Mouse (Mus musculus) MEL (cell line): Measurements from ENCODE around the gene Tsen2. TPM values are rescaled to one million over a fixed set of nuclear protein-coding genes. Genes with fewer than 3 reads are reported as not detected.

Experiments used
- DNase-seq: peaks from one replicate; pipeline ENCODE4 v3.0.0; 2011; ENCODE audit warnings: low read depth, low spot score
- H3K27ac ChIP-seq: 2 replicates; pipeline ENCODE4 v1.5.1; 2012; ENCODE audit warnings: low read depth, mild to moderate bottlenecking, control low read depth, low read length, moderate library complexity; ENCODE audit not compliant: control insufficient read depth
- H3K27me3 ChIP-seq, 2 experiments: fragments of 150-350 bp in 1 of 2; sonication (generic) in 1 of 2; 2 replicates each; pipeline ENCODE4 v1.6.1; 2012; ENCODE audit warnings: low read length in 2 of 2, mild to moderate bottlenecking in 2 of 2, improper control_type of control experiment in 1 of 2, moderate library complexity in 1 of 2; ENCODE audit not compliant: insufficient read depth in 2 of 2, control insufficient read depth in 1 of 2
- H3K36me3 ChIP-seq, 2 experiments: 2 replicates each; pipeline ENCODE4 v1.6.1; 2012 to 2014; ENCODE audit warnings: low read length in 2 of 2, improper control_type of control experiment in 1 of 2, inconsistent platforms in 1 of 2, mild to moderate bottlenecking in 1 of 2; ENCODE audit not compliant: insufficient read depth in 2 of 2, control insufficient read depth in 1 of 2
- H3K4me1 ChIP-seq, 2 experiments: fragments of 150-350 bp in 1 of 2; sonication (generic) in 1 of 2; 2 replicates each; pipeline ENCODE4 v1.6.1; 2012; ENCODE audit warnings: low read length in 2 of 2, improper control_type of control experiment in 1 of 2, mild to moderate bottlenecking in 1 of 2; ENCODE audit not compliant: insufficient read depth in 2 of 2, control insufficient read depth in 1 of 2
- H3K4me3 ChIP-seq, 2 experiments: fragments of 150-350 bp in 1 of 2; sonication (generic) in 1 of 2; 2 replicates each; pipeline ENCODE4 v1.5.1; 2012; ENCODE audit warnings: low read depth in 2 of 2, low read length in 2 of 2, mild to moderate bottlenecking in 2 of 2, moderate library complexity in 2 of 2, control low read depth in 1 of 2, improper control_type of control experiment in 1 of 2; ENCODE audit not compliant: control insufficient read depth in 1 of 2, insufficient read depth in 1 of 2
- H3K79me2 ChIP-seq: 2 replicates; pipeline ENCODE4 v1.6.1; 2012; ENCODE audit warnings: mild to moderate bottlenecking, low read length, moderate library complexity; ENCODE audit not compliant: control insufficient read depth, poor library complexity, insufficient read depth
- H3K9ac ChIP-seq: 2 replicates; pipeline ENCODE4 v1.6.1; 2012; ENCODE audit warnings: low read depth, mild to moderate bottlenecking, control low read depth, low read length, moderate library complexity; ENCODE audit not compliant: control insufficient read depth, poor library complexity, severe bottlenecking
- H3K9me3 ChIP-seq: fragments of 150-350 bp; sonication (generic); replicated peaks from 2 replicates; pipeline ENCODE4 v1.6.1; 2012; ENCODE audit warnings: mild to moderate bottlenecking, low read length, improper control_type of control experiment, moderate library complexity; ENCODE audit not compliant: insufficient read depth
- CHD2 ChIP-seq: IDR thresholded peaks from 2 replicates; pipeline ENCODE4 v1.6.1; 2011; ENCODE audit warnings: low read length, improper control_type of control experiment
- CTCF ChIP-seq, 3 experiments: IDR thresholded peaks in 2 of 3; conservative IDR thresholded peaks in 1 of 3; 2 replicates each; pipeline ENCODE4 v1.5.1; 2011 to 2012; ENCODE audit warnings: low read length in 3 of 3, low read depth in 2 of 3, mild to moderate bottlenecking in 2 of 3, improper control_type of control experiment in 1 of 3, inconsistent platforms in 1 of 3, mixed read lengths in 1 of 3, moderate library complexity in 1 of 3; ENCODE audit not compliant: control insufficient read depth in 1 of 3, insufficient read depth in 1 of 3, poor library complexity in 1 of 3, severe bottlenecking in 1 of 3
- ELF1 ChIP-seq: IDR thresholded peaks from 2 replicates; pipeline ENCODE4 v1.6.1; 2014; ENCODE audit warnings: low read depth, mild to moderate bottlenecking, inconsistent platforms, low read length, improper control_type of control experiment, moderate library complexity
- EP300 ChIP-seq, 2 experiments: IDR thresholded peaks; 2 replicates each; pipeline ENCODE4 v1.6.1; 2011; ENCODE audit warnings: improper control_type of control experiment in 2 of 2, low read length in 2 of 2, low read depth in 1 of 2, mild to moderate bottlenecking in 1 of 2
- ETS1 ChIP-seq: IDR thresholded peaks from 2 replicates; pipeline ENCODE4 v1.6.1; 2012; ENCODE audit warnings: low read depth, mild to moderate bottlenecking, inconsistent platforms, low read length, improper control_type of control experiment, moderate library complexity
- GATA1 ChIP-seq: IDR thresholded peaks from 2 replicates; pipeline ENCODE4 v1.6.1; 2011; ENCODE audit warnings: low read depth, low read length, improper control_type of control experiment
- HCFC1 ChIP-seq: IDR thresholded peaks from 2 replicates; pipeline ENCODE4 v1.6.1; 2012; ENCODE audit warnings: low read depth, mild to moderate bottlenecking, inconsistent platforms, low read length, improper control_type of control experiment, moderate library complexity
- JUND ChIP-seq: IDR thresholded peaks from 2 replicates; pipeline ENCODE4 v1.6.1; 2011; ENCODE audit warnings: low read depth, mild to moderate bottlenecking, improper control_type of control experiment, low read length
- KAT2A ChIP-seq: conservative IDR thresholded peaks from 2 replicates; pipeline ENCODE4 v1.6.1; 2012; ENCODE audit warnings: low read depth, low read length, improper control_type of control experiment, inconsistent platforms
- MAFK ChIP-seq: IDR thresholded peaks from 2 replicates; pipeline ENCODE4 v1.6.1; 2011; ENCODE audit warnings: low read depth, mild to moderate bottlenecking, low read length, improper control_type of control experiment, borderline replicate concordance
- MAZ ChIP-seq: IDR thresholded peaks from 2 replicates; pipeline ENCODE4 v1.6.1; 2012; ENCODE audit warnings: low read depth, mild to moderate bottlenecking, inconsistent platforms, low read length, improper control_type of control experiment
- MEF2A ChIP-seq: IDR thresholded peaks from 2 replicates; pipeline ENCODE4 v1.6.1; 2014; ENCODE audit warnings: low read depth, mild to moderate bottlenecking, inconsistent platforms, low read length, improper control_type of control experiment; ENCODE audit not compliant: poor library complexity, insufficient replicate concordance, severe bottlenecking; ENCODE audit errors: extremely low read depth
- MXI1 ChIP-seq: IDR thresholded peaks from 2 replicates; pipeline ENCODE4 v1.6.1; 2011; ENCODE audit warnings: mild to moderate bottlenecking, low read depth, low read length, improper control_type of control experiment
- MYB ChIP-seq: IDR thresholded peaks from 2 replicates; pipeline ENCODE4 v1.6.1; 2011; ENCODE audit warnings: mild to moderate bottlenecking, low read depth, low read length, improper control_type of control experiment
- NELFE ChIP-seq: IDR thresholded peaks from 2 replicates; pipeline ENCODE4 v1.6.1; 2011; ENCODE audit warnings: low read depth, low read length, improper control_type of control experiment
- NRF1 ChIP-seq: IDR thresholded peaks from 2 replicates; pipeline ENCODE4 v1.6.1; 2014; ENCODE audit warnings: low read depth, mild to moderate bottlenecking, inconsistent platforms, low read length, improper control_type of control experiment, moderate library complexity; ENCODE audit not compliant: poor library complexity, insufficient read depth, severe bottlenecking
- POLR2AphosphoS2 ChIP-seq: IDR thresholded peaks from 2 replicates; pipeline ENCODE4 v1.6.1; 2011; ENCODE audit warnings: low read length, improper control_type of control experiment
- POLR2AphosphoS5 ChIP-seq: IDR thresholded peaks from 2 replicates; pipeline ENCODE4 v1.6.1; 2012; ENCODE audit warnings: low read depth, borderline replicate concordance, mild to moderate bottlenecking, inconsistent platforms, low read length, moderate library complexity, mixed read lengths
- RAD21 ChIP-seq: IDR thresholded peaks from 2 replicates; pipeline ENCODE4 v1.6.1; 2011; ENCODE audit warnings: mild to moderate bottlenecking, low read depth, low read length, improper control_type of control experiment
- RCOR1 ChIP-seq: IDR thresholded peaks from 2 replicates; pipeline ENCODE4 v1.6.1; 2012; ENCODE audit warnings: low read depth, mild to moderate bottlenecking, inconsistent platforms, low read length, improper control_type of control experiment
- SIN3A ChIP-seq: IDR thresholded peaks from 2 replicates; pipeline ENCODE4 v1.6.1; 2012; ENCODE audit warnings: low read length, improper control_type of control experiment, inconsistent platforms
- SMC3 ChIP-seq: IDR thresholded peaks from 2 replicates; pipeline ENCODE4 v1.6.1; 2011; ENCODE audit warnings: low read depth, low read length, improper control_type of control experiment
- TAL1 ChIP-seq: IDR thresholded peaks from 2 replicates; pipeline ENCODE4 v1.6.1; 2012; ENCODE audit warnings: mild to moderate bottlenecking, inconsistent platforms, low read length, moderate library complexity, mixed read lengths
- TBP ChIP-seq: IDR thresholded peaks from 2 replicates; pipeline ENCODE4 v1.8.0; 2011; ENCODE audit warnings: low read depth, low read length, improper control_type of control experiment
- TCF12 ChIP-seq: IDR thresholded peaks from 2 replicates; pipeline ENCODE4 v1.6.1; 2014; ENCODE audit warnings: low read depth, mild to moderate bottlenecking, inconsistent platforms, low read length, improper control_type of control experiment, moderate library complexity
- UBTF ChIP-seq: IDR thresholded peaks from 2 replicates; pipeline ENCODE4 v1.6.1; 2012; ENCODE audit warnings: low read depth, mild to moderate bottlenecking, inconsistent platforms, low read length, improper control_type of control experiment, moderate library complexity, borderline replicate concordance; ENCODE audit not compliant: insufficient read depth
- USF1 ChIP-seq: IDR thresholded peaks from 2 replicates; pipeline ENCODE4 v1.6.1; 2014; ENCODE audit warnings: low read depth, mild to moderate bottlenecking, inconsistent platforms, low read length, improper control_type of control experiment, moderate library complexity
- USF2 ChIP-seq, 2 experiments: IDR thresholded peaks; 2 replicates each; pipeline ENCODE4 v1.6.1; 2011 to 2012; ENCODE audit warnings: improper control_type of control experiment in 2 of 2, low read length in 2 of 2, borderline replicate concordance in 1 of 2, inconsistent platforms in 1 of 2, low read depth in 1 of 2, mild to moderate bottlenecking in 1 of 2; ENCODE audit not compliant: insufficient read depth in 1 of 2
- ZC3H11A ChIP-seq: IDR thresholded peaks from 2 replicates; pipeline ENCODE4 v1.6.1; 2012; ENCODE audit warnings: low read depth, mild to moderate bottlenecking, inconsistent platforms, low read length, improper control_type of control experiment
- ZKSCAN1 ChIP-seq: IDR thresholded peaks from 2 replicates; pipeline ENCODE4 v1.6.1; 2012; ENCODE audit warnings: low read depth, mild to moderate bottlenecking, inconsistent platforms, low read length, improper control_type of control experiment, moderate library complexity
- ZNF384 ChIP-seq: IDR thresholded peaks from 2 replicates; pipeline ENCODE4 v1.6.1; 2012; ENCODE audit warnings: low read depth, mild to moderate bottlenecking, inconsistent platforms, low read length, improper control_type of control experiment
- polyA plus RNA-seq, 2 experiments: library from polyadenylated mRNA; stranded (reverse) in 1 of 2; unstranded in 1 of 2; fragments of >175 nt in 1 of 2; fragments of >200 nt in 1 of 2; gene quantifications; 2 replicates each; pipeline versions ENCODE4 v1.2.1 to v1.2.4; 2012; ENCODE audit warnings: low replicate concordance in 2 of 2, low read depth in 1 of 2; ENCODE audit not compliant: insufficient read length in 2 of 2, insufficient read depth in 1 of 2, missing spikeins in 1 of 2
- total RNA-seq: library from RNA; depleted of rRNA; stranded (reverse); fragments of 300-350 nt; gene quantifications from 2 replicates; pipeline ENCODE4 v1.2.3, GENCODE M21; 2012

The Tsen2 gene
- total and polyA plus RNA-seq, 3 experiments, result 27.0 to 32.6 TPM; not detected in 1

GRCm38 (mm10) chr6:115542341-115542740 lies 2.1 kb upstream of the Tsen2 start (continued):
- no peak for TF ChIP-seq ZNF384
- TF ChIP-seq MXI1, result no peak

GRCm38 (mm10) chr6:115546276-115546675 lies 1.8 kb downstream of the Tsen2 start:
- DNase-seq, result peak; percentile 78
- Histone ChIP-seq H3K9me3 (no peaks in the 10 kb centered on the region), H3K27ac (no peak overlapping the region), H3K4me3 (no peak overlapping the region), H3K36me3 (peaks cover 4 to 10% of the 10 kb centered on the region in 2 experiments), H3K9ac (no peak overlapping the region), H3K79me2 (peaks cover 10% of the 10 kb centered on the region), H3K4me1 (peaks cover 0 to 19% of the 10 kb centered on the region in 2 experiments; a peak in 2 of 4 replicates)
- TF ChIP-seq RCOR1 (no peak), NRF1 (no peak), ELF1 (no peak), TCF12 (no peak), ETS1 (no peak), ZC3H11A (peak; percentile 10; the same call in 1 of the 2 replicates), TBP (no peak), MXI1 (0 out of 2 replicates have a peak, but pooled peaks have one; percentile 18), USF1 (no peak), USF2 (IDR thresholded peaks at IDR 0.05; ENCODE audit: borderline replicate concordance in 1 of 2, insufficient read depth in 1 of 2, low read depth in 1 of 2, low read length in 2 of 2) (no peak), GATA1 (no peak), SIN3A (0 out of 2 replicates have a peak, but pooled peaks have one; percentile 26), SMC3 (peak; percentile 45), MEF2A (no peak), EP300 (IDR thresholded peaks at IDR 0.05; ENCODE audit: low read depth in 1 of 2, low read length in 2 of 2) (no peak), MAFK (no peak), KAT2A (no peak), TAL1 (no peak), JUND (no peak), NELFE (no peak), POLR2AphosphoS5 (no peak), ZKSCAN1 (no peak), MYB (no peak), HCFC1 (no peak), CHD2 (no peak), CTCF (IDR thresholded peaks at IDR 0.05 in 2 of 3, conservative IDR thresholded peaks at IDR 0.05 in 1 of 3; ENCODE audit: control insufficient read depth in 1 of 3, insufficient read depth in 1 of 3, low read depth in 2 of 3, low read length in 3 of 3, poor library complexity in 1 of 3, severe bottlenecking in 1 of 3) (peak; percentile 52 to 80 (median 63)), UBTF (no peak), RAD21 (peak; percentile 49), MAZ (no peak), POLR2AphosphoS2 (no peak)
- TF ChIP-seq, all 39 proteins: peak for 6
- no peaks in the 10 kb centered on the region; a peak in 1 of 4 replicates for H3K27me3 ChIP-seq
